Mouse (Mus musculus): Measurements from ENCODE around the gene Dph1. TPM values are rescaled to one million over a fixed set of nuclear protein-coding genes. Genes with fewer than 3 reads are reported as not detected.

The Dph1 gene
- total and polyA plus RNA-seq, 2 experiments = 11.3 to 53.5 TPM

GRCm38 (mm10) chr11:75156416-75156815 is 34.6 kb downstream of the Dph1 start:
- WGBS = 80% methylated on average over 5 of the region's 5 CpGs
- H3K4me3 ChIP-seq (ENCODE audit: insufficient read depth, low read depth, low read length) = no peak overlapping the region
- H3K9ac ChIP-seq (ENCODE audit: low read depth, low read length) = no peak overlapping the region
- H3K27ac ChIP-seq (replicated peaks; ENCODE audit: insufficient read depth, low read depth, low read length) = no peak overlapping the region
- TF ChIP-seq CTCF (IDR thresholded peaks at IDR 0.05; ENCODE audit: low read depth, low read length) (no peak), POLR2A (IDR thresholded peaks at IDR 0.05; ENCODE audit: extremely low read depth, insufficient read depth, low read length) (no peak)
- DNase-seq (ENCODE audit: extremely low read depth, low read depth, low spot score) = no peak
- H3K79me2 ChIP-seq (ENCODE audit: control insufficient read depth, insufficient read depth, low read length) = no peaks in the 10 kb centered on the region
- H3K4me1 ChIP-seq (ENCODE audit: control insufficient read depth, insufficient read depth, low read length) = no peaks in the 10 kb centered on the region
- H3K27me3 ChIP-seq (ENCODE audit: control insufficient read depth, insufficient read depth, low read length) = no peaks in the 10 kb centered on the region
- 0 out of 2 replicates have a peak, but pooled peaks cover 4% of the 10 kb centered on the region for H3K36me3 ChIP-seq (ENCODE audit: control insufficient read depth, insufficient read depth, low read length)

- Histone ChIP-seq H3K27me3 (ENCODE audit: control insufficient read depth, insufficient read depth, low read length) (no peaks in the 10 kb centered on the region), H3K79me2 (ENCODE audit: control insufficient read depth, insufficient read depth, low read length) (no peaks in the 10 kb centered on the region), H3K27ac (replicated peaks; ENCODE audit: insufficient read depth, low read depth, low read length) (no peak overlapping the region), H3K9ac (ENCODE audit: low read depth, low read length) (no peak overlapping the region), H3K4me1 (ENCODE audit: control insufficient read depth, insufficient read depth, low read length) (no peaks in the 10 kb centered on the region), H3K4me3 (ENCODE audit: insufficient read depth, low read depth, low read length) (no peak overlapping the region), H3K36me3 (ENCODE audit: control insufficient read depth, insufficient read depth, low read length) (0 out of 2 replicates have a peak, but pooled peaks cover 4% of the 10 kb centered on the region)
- 85% methylated on average over 6 of the region's 6 CpGs for WGBS
- TF ChIP-seq CTCF (IDR thresholded peaks at IDR 0.05; ENCODE audit: low read depth, low read length) (no peak), POLR2A (IDR thresholded peaks at IDR 0.05; ENCODE audit: extremely low read depth, insufficient read depth, low read length) (no peak)
- DNase-seq (ENCODE audit: extremely low read depth, low read depth, low spot score) = no peak
Measured at GRCm38 (mm10) chr11:75155985-75156384, 35.1 kb downstream of the Dph1 start.

- H3K36me3 ChIP-seq (ENCODE audit: control insufficient read depth, insufficient read depth, low read length) = peaks cover 5% of the 10 kb centered on the region; the same call in 1 of the 2 replicates
- H3K4me1 ChIP-seq (ENCODE audit: control insufficient read depth, insufficient read depth, low read length) = no peaks in the 10 kb centered on the region
- H3K9ac ChIP-seq (ENCODE audit: low read depth, low read length) = no peak overlapping the region
- TF ChIP-seq CTCF (IDR thresholded peaks at IDR 0.05; ENCODE audit: low read depth, low read length) (0 out of 2 replicates have a peak, but pooled peaks have one; percentile 6), POLR2A (IDR thresholded peaks at IDR 0.05; ENCODE audit: extremely low read depth, insufficient read depth, low read length) (no peak)
- no peak overlapping the region for H3K4me3 ChIP-seq (ENCODE audit: insufficient read depth, low read depth, low read length)
- H3K79me2 ChIP-seq (ENCODE audit: control insufficient read depth, insufficient read depth, low read length) = no peaks in the 10 kb centered on the region
- DNase-seq (ENCODE audit: extremely low read depth, low read depth, low spot score) = no peak
- WGBS = 80% methylated on average over 6 of the region's 6 CpGs
- H3K27me3 ChIP-seq (ENCODE audit: control insufficient read depth, insufficient read depth, low read length) = no peaks in the 10 kb centered on the region
- H3K27ac ChIP-seq (replicated peaks; ENCODE audit: insufficient read depth, low read depth, low read length) = no peak overlapping the region
Measured at GRCm38 (mm10) chr11:75154053-75154585, 36.9 kb downstream of the Dph1 start.

GRCm38 (mm10) chr11:75152603-75153557 is 38.2 kb downstream of the Dph1 start:
- whole genome bisulfite sequencing = 74% methylated on average over 18 of the region's 18 CpGs
- Histone ChIP-seq H3K79me2 (ENCODE audit: control insufficient read depth, insufficient read depth, low read length) (no peaks in the 10 kb centered on the region), H3K27ac (replicated peaks; ENCODE audit: insufficient read depth, low read depth, low read length) (peak overlapping the region; percentile 37), H3K36me3 (ENCODE audit: control insufficient read depth, insufficient read depth, low read length) (peaks cover 5% of the 10 kb centered on the region; the same call in 1 of the 2 replicates), H3K9ac (ENCODE audit: low read depth, low read length) (peak overlapping the region; percentile 33; the same call in 1 of the 2 replicates), H3K27me3 (ENCODE audit: control insufficient read depth, insufficient read depth, low read length) (no peaks in the 10 kb centered on the region), H3K4me3 (ENCODE audit: insufficient read depth, low read depth, low read length) (peak overlapping the region; percentile 4; the same call in 1 of the 2 replicates), H3K4me1 (ENCODE audit: control insufficient read depth, insufficient read depth, low read length) (0 out of 2 replicates have a peak, but pooled peaks cover 2% of the 10 kb centered on the region)
- DNase-seq (ENCODE audit: extremely low read depth, low read depth, low spot score) = no peak
- no peak for TF ChIP-seq POLR2A (IDR thresholded peaks at IDR 0.05; ENCODE audit: extremely low read depth, insufficient read depth, low read length)
- no peak for TF ChIP-seq CTCF (IDR thresholded peaks at IDR 0.05; ENCODE audit: low read depth, low read length)

GRCm38 (mm10) chr11:75150346-75150745 is 40.7 kb downstream of the Dph1 start:
- peaks cover 5% of the 10 kb centered on the region; the same call in 1 of the 2 replicates for H3K36me3 ChIP-seq (ENCODE audit: control insufficient read depth, insufficient read depth, low read length)
- WGBS = 78% methylated on average over 1 of the region's 1 CpGs

More at GRCm38 (mm10) chr11:75150346-75150745, 40.7 kb downstream of the Dph1 start:
- no peak for DNase-seq (ENCODE audit: extremely low read depth, low read depth, low spot score)
- Histone ChIP-seq H3K4me1 (ENCODE audit: control insufficient read depth, insufficient read depth, low read length) (peaks cover 7% of the 10 kb centered on the region; the same call in 1 of the 2 replicates), H3K79me2 (ENCODE audit: control insufficient read depth, insufficient read depth, low read length) (no peaks in the 10 kb centered on the region), H3K27ac (replicated peaks; ENCODE audit: insufficient read depth, low read depth, low read length) (no peak overlapping the region), H3K4me3 (ENCODE audit: insufficient read depth, low read depth, low read length) (no peak overlapping the region), H3K9ac (ENCODE audit: low read depth, low read length) (no peak overlapping the region), H3K27me3 (ENCODE audit: control insufficient read depth, insufficient read depth, low read length) (no peaks in the 10 kb centered on the region)
- TF ChIP-seq POLR2A (IDR thresholded peaks at IDR 0.05; ENCODE audit: extremely low read depth, insufficient read depth, low read length) = no peak
- no peak for TF ChIP-seq CTCF (IDR thresholded peaks at IDR 0.05; ENCODE audit: low read depth, low read length)

Data from liver, adult 2 months (tissue).